Mouse (Mus musculus): ENCODE measurements at regions not wholly inside any gene's neighbourhood (a gene's known extent, or its start where the extent isn't known, plus 50 kb on each side); places are given as distances from the start of the nearest gene placed in this dataset.

DNA sequence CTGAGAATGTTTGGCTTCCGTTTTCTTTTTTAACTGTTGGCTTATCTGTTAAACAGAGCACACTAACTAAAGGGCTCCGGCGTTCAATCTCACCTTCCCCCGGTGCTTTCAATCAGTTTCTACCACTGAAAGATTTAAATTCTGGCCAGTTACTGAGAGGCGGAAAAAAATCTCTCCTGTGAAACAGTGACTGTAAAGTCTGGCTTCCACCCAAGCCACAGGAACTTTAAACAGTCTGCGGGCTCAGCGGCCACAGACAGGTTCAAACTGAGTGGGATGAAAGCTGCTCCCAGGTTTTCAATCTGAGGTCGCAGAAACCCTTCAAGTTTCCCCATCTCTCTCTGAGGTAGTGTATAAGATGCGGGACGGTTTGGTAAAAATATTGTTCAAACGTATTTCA, 538.2 kb upstream of the Gm11114 start:
- no peak for TF ChIP-seq CTCF (IDR thresholded peaks at IDR 0.05; ENCODE audit: insufficient read depth, low read length)
- no peak for TF ChIP-seq POLR2A (IDR thresholded peaks at IDR 0.05; ENCODE audit: borderline replicate concordance, extremely low read depth, low read depth, low read length)
